Mouse (Mus musculus) midbrain, embryonic 12.5 days (tissue): ENCODE data around the gene Zswim4. TPM values are rescaled to one million over a fixed set of nuclear protein-coding genes. Genes with fewer than 3 reads are reported as not detected.

ENCODE experiments used
- ATAC-seq: fragments of 200-750 bp; cut with Nextera tagmentation; 2 replicates; pipeline ENCODE4 v1.8.0; 2017; ENCODE audit warnings: low read depth, moderate TSS enrichment, moderate library complexity; ENCODE audit not compliant: low FRiP score
- H3K27ac ChIP-seq: fragments of 300-500 bp; sonication (generic); replicated peaks from 2 replicates; pipeline ENCODE4 v1.5.1; 2016; ENCODE audit warnings: mild to moderate bottlenecking
- H3K27me3 ChIP-seq: fragments of 300-500 bp; sonication (generic); 2 replicates; pipeline ENCODE4 v1.6.1; 2016; ENCODE audit warnings: mild to moderate bottlenecking
- H3K36me3 ChIP-seq: fragments of 300-500 bp; sonication (generic); 2 replicates; pipeline ENCODE4 v1.6.1; 2016
- H3K4me1 ChIP-seq: fragments of 300-500 bp; sonication (generic); 2 replicates; pipeline ENCODE4 v1.6.1; 2016
- H3K4me2 ChIP-seq: fragments of 300-500 bp; sonication (generic); replicated peaks from 2 replicates; pipeline ENCODE4 v1.6.1; 2016; ENCODE audit warnings: mild to moderate bottlenecking, moderate library complexity
- H3K4me3 ChIP-seq: fragments of 300-500 bp; sonication (generic); 2 replicates; pipeline ENCODE4 v1.5.1; 2016; ENCODE audit warnings: mild to moderate bottlenecking
- H3K9ac ChIP-seq: fragments of 300-500 bp; sonication (generic); replicated peaks from 2 replicates; pipeline ENCODE4 v1.6.1; 2016; ENCODE audit warnings: mild to moderate bottlenecking, moderate library complexity
- H3K9me3 ChIP-seq: fragments of 300-500 bp; sonication (generic); 2 replicates; pipeline ENCODE4 v1.6.1; 2016; ENCODE audit warnings: mild to moderate bottlenecking
- WGBS: fragments of 180-500 bp; shearing (Covaris S2); methylation state at CpG from one replicate; pipeline ENCODE4 v1.1.7; 2016; 5-methylcytosine and 5-hydroxymethylcytosine counted together
- microRNA counts: library from miRNA; unstranded; fragments of <30 nt; microRNA quantifications from one replicate; lab custom pipeline; 2017
- microRNA-seq: library from miRNA; unstranded; fragments of <30 nt; microRNA quantifications from one replicate; pipeline ENCODE4, GENCODE M21; 2017
- polyA plus RNA-seq: library from polyadenylated mRNA; unstranded; fragments of >200 nt; fragmentation: Nextera tagmentation; extraction: Ambion mirVana; gene quantifications from 2 replicates; pipeline ENCODE4 v1.2.1, GENCODE M21; 2016

Zswim4 gene
- polyA plus RNA-seq, 1 experiment from 2014 or later = 55.7 TPM

- ATAC-seq = no peak
- WGBS = 91% methylated on average over 5 of the region's 5 CpGs
- no peak overlapping the region for H3K27ac ChIP-seq
- H3K4me2 ChIP-seq = no peak overlapping the region
- H3K36me3 ChIP-seq = peaks cover 46% of the 10 kb centered on the region
- H3K9me3 ChIP-seq = no peaks in the 10 kb centered on the region
- no peaks in the 10 kb centered on the region for H3K4me1 ChIP-seq
- no peak overlapping the region for H3K4me3 ChIP-seq
- H3K27me3 ChIP-seq = no peaks in the 10 kb centered on the region
- H3K9ac ChIP-seq = no peak overlapping the region
Measured at GRCm38 (mm10) chr8:84170096-84170495, 66.8 kb downstream of the Zswim4 start.

- H3K36me3 ChIP-seq = peaks cover 27% of the 10 kb centered on the region
Measured at GRCm38 (mm10) chr8:84167696-84168095, 69.2 kb downstream of the Zswim4 start.

More at GRCm38 (mm10) chr8:84167696-84168095, 69.2 kb downstream of the Zswim4 start:
- WGBS = 88% methylated on average over 2 of the region's 2 CpGs
- Histone ChIP-seq H3K27ac (no peak overlapping the region), H3K4me1 (no peaks in the 10 kb centered on the region), H3K9ac (no peak overlapping the region), H3K27me3 (no peaks in the 10 kb centered on the region), H3K9me3 (no peaks in the 10 kb centered on the region), H3K4me2 (no peak overlapping the region), H3K4me3 (no peak overlapping the region)
- ATAC-seq = no peak

MicroRNA genes within 50 kb of the gene (microRNA counts, 519-probe panel; counts per million panel counts)
- microRNA mmu-miR-181c (lab: Ali Mortazavi, UCI) (3,414 counts per million, percentile 16 among the panel's probes with 10 or more counts), microRNA mmu-miR-23a (lab: Ali Mortazavi, UCI) (6,115 counts per million, percentile 64 among the panel's probes with 10 or more counts), microRNA mmu-miR-27a (lab: Ali Mortazavi, UCI) (6,952 counts per million, percentile 77 among the panel's probes with 10 or more counts)

Small RNA genes within 50 kb of the gene (microRNA-seq; reads per million reads assigned to microRNA genes)
- gene Mir181c (13,575 reads per million, percentile 97 among the genes with 10 or more reads in this experiment), gene Mir181d (11,808 reads per million, percentile 96 among the genes with 10 or more reads in this experiment), gene Mir23a (5,047 reads per million, percentile 90 among the genes with 10 or more reads in this experiment), gene Mir24-2 (not detected), gene Mir27a (96.1 reads per million, percentile 50 among the genes with 10 or more reads in this experiment), gene Mir3074-2 (not detected)

Other genes starting within 250 kb of the Zswim4 start
- 7.7 and 9.7 TPM in 2 replicates for gene Samd1, start 239.4 kb downstream of the Zswim4 start, polyA plus RNA-seq
- 0.89 and 1.1 TPM in 2 replicates for gene 1700067K01Rik, start 235.6 kb downstream of the Zswim4 start, polyA plus RNA-seq
- not detected in 2 replicates for gene 2210011C24Rik, start 224.9 kb downstream of the Zswim4 start, polyA plus RNA-seq
- gene Palm3, start 215.6 kb downstream of the Zswim4 start, polyA plus RNA-seq = 3.5 and 3.9 TPM in 2 replicates
- 0.46 and 0.52 TPM in 2 replicates for gene Il27ra, start 194.5 kb downstream of the Zswim4 start, polyA plus RNA-seq
- not detected in 2 replicates for gene Rln3, start 192.1 kb downstream of the Zswim4 start, polyA plus RNA-seq
- 1.5 and 1.6 TPM in 2 replicates for gene Gm10643, start 171.9 kb downstream of the Zswim4 start, polyA plus RNA-seq
- gene Rfx1, start 170.2 kb downstream of the Zswim4 start, polyA plus RNA-seq = 9.3 and 10.0 TPM in 2 replicates
- gene Dcaf15, start 132.3 kb downstream of the Zswim4 start, polyA plus RNA-seq = 20.5 and 22.1 TPM in 2 replicates
- gene Podnl1, start 111.1 kb downstream of the Zswim4 start, polyA plus RNA-seq = 0.46 and 0.51 TPM in 2 replicates
- gene Cc2d1a, start 89.1 kb downstream of the Zswim4 start, polyA plus RNA-seq = 19.0 and 19.5 TPM in 2 replicates
- 2.4 TPM in 2 replicates for gene 4930432K21Rik, start 89.0 kb downstream of the Zswim4 start, polyA plus RNA-seq
- gene Nanos3, start 51.8 kb downstream of the Zswim4 start, polyA plus RNA-seq = 4.5 and 8.3 TPM in 2 replicates
- gene D8Ertd738e, start 12.7 kb upstream of the Zswim4 start, polyA plus RNA-seq = 268 TPM in 2 replicates
- 61.0 and 63.6 TPM in 2 replicates for gene Mri1, start 20.3 kb upstream of the Zswim4 start, polyA plus RNA-seq
- gene Ccdc130, start 33.3 kb upstream of the Zswim4 start, polyA plus RNA-seq = 24.3 and 25.1 TPM in 2 replicates
- 14.0 and 15.0 TPM in 2 replicates for gene Cacna1a, start 151.4 kb upstream of the Zswim4 start, polyA plus RNA-seq